8 mouse cellular contexts compared by ENCODE assay signal in genomic region chr12:32953596-32954215, GRCm38 (mm10). TPM values are rescaled to one million over a fixed set of nuclear protein-coding genes. Genes with fewer than 3 reads are reported as not detected.
DNase-seq lines count a peak whose midpoint lies in the region; ATAC-seq lines count a peak whose summit lies in the region.

Sypl (plus strand) TSS chr12:32953891.

- peaks cover 18% of the 10 kb centered on the region for H3K4me1 ChIP-seq in hindbrain, embryonic 14.5 days (replicated peaks; ENCODE audit: control insufficient read depth, insufficient read depth, low read length)

- under 1% methylated on average over 50 of the region's 52 CpGs for WGBS in hindbrain, embryonic 14.5 days

- H3K4me3 ChIP-seq in hindbrain, embryonic 14.5 days (replicated peaks; ENCODE audit: low read length) = peak within 1 kb of the TSS; percentile 81

- DNase-seq in R1 (ENCODE audit: low read depth, low spot score) = peak; percentile 98
- DNase-seq in cerebellum, postnatal 25 days = peak; percentile 94 to 95
- peak; percentile 82 to 86 for DNase-seq in frontal cortex, postnatal 25 days (ENCODE audit: low spot score in 2 of 2)
- DNase-seq in hindbrain, embryonic 14.5 days (ENCODE audit: low spot score) = peak; percentile 96
- peak; percentile 92 to 95 for DNase-seq in layer of hippocampus, postnatal 36 days
- peak; percentile 98 for DNase-seq in lung, postnatal 36 days
- DNase-seq in retina, postnatal 1 day = peak; percentile 99
- DNase-seq in urinary bladder, adult 18-20 months (ENCODE audit: low spot score in 2 of 2) = peak; percentile 90 to 98

- ATAC-seq in hindbrain, embryonic 14.5 days (ENCODE audit: low FRiP score) = peak; percentile 96

- no peaks in the 10 kb centered on the region for H3K27me3 ChIP-seq in hindbrain, embryonic 14.5 days (ENCODE audit: control insufficient read depth, insufficient read depth, low read length)

- H3K27ac ChIP-seq in hindbrain, embryonic 14.5 days = peak within 1 kb of the TSS; percentile 93

- H3K4me2 ChIP-seq in hindbrain, embryonic 14.5 days (replicated peaks) = peak within 1 kb of the TSS; percentile 77

- H3K9me3 ChIP-seq in hindbrain, embryonic 14.5 days (ENCODE audit: control insufficient read depth, low read length) = no peaks in the 10 kb centered on the region

- no peaks in the 10 kb centered on the region for H3K36me3 ChIP-seq in hindbrain, embryonic 14.5 days (replicated peaks; ENCODE audit: control insufficient read depth, insufficient read depth)

- peak within 1 kb of the TSS; percentile 90 for H3K9ac ChIP-seq in hindbrain, embryonic 14.5 days

RNA-seq across cellular contexts. Expression of gene Sypl, which starts in this region (rescaled TPM):
- polyA plus RNA-seq in hindbrain, embryonic 14.5 days (2014; fragmentation: Nextera tagmentation; extraction: Ambion mirVana) = 50.1 and 50.7 TPM in 2 replicates
- 10 to 100 TPM; 42.3 to 43.2 TPM for total RNA-seq in layer of hippocampus, postnatal 36 days (2021)

Comparison
In these comparisons a context has a peak if more than half of its experiments do, and no peak if none do; other contexts are left out.
1. Peak in every context shown above with its lines: DNase-seq, ATAC-seq, H3K4me3 ChIP-seq and H3K27ac ChIP-seq.